Mouse (Mus musculus) ES-Bruce4 (cell line): Measurements from ENCODE around the gene Fam89b. TPM values are rescaled to one million over a fixed set of nuclear protein-coding genes. Genes with fewer than 3 reads are reported as not detected.

ENCODE experiments used
- H3K27ac ChIP-seq: 2 replicates; pipeline ENCODE4 v1.5.1; 2012; ENCODE audit warnings: low read length, inconsistent platforms; ENCODE audit not compliant: insufficient read depth
- H3K27me3 ChIP-seq: 2 replicates; pipeline ENCODE4 v1.6.1; 2012; ENCODE audit warnings: mild to moderate bottlenecking, low read length, inconsistent platforms; ENCODE audit not compliant: control insufficient read depth, poor library complexity, insufficient read depth, severe bottlenecking
- H3K36me3 ChIP-seq: 2 replicates; pipeline ENCODE4 v1.6.1; 2012; ENCODE audit warnings: inconsistent platforms, mild to moderate bottlenecking, low read length, moderate library complexity; ENCODE audit not compliant: control insufficient read depth, poor library complexity, insufficient read depth, severe bottlenecking
- H3K4me1 ChIP-seq: one replicate; pipeline ENCODE4 v1.8.1; 2011; ENCODE audit warnings: low read length; ENCODE audit not compliant: control insufficient read depth, insufficient read depth
- H3K4me3 ChIP-seq: 2 replicates; pipeline ENCODE4 v1.5.1; 2011; ENCODE audit warnings: low read depth, mild to moderate bottlenecking, low read length
- H3K9ac ChIP-seq: 2 replicates; pipeline ENCODE4 v1.6.1; 2012; ENCODE audit warnings: low read depth, mild to moderate bottlenecking, inconsistent platforms; ENCODE audit not compliant: poor library complexity, severe bottlenecking
- H3K9me3 ChIP-seq: replicated peaks from 2 replicates; pipeline ENCODE4 v1.6.1; 2012; ENCODE audit warnings: mild to moderate bottlenecking, low read length, inconsistent platforms; ENCODE audit not compliant: control insufficient read depth, poor library complexity, insufficient read depth, severe bottlenecking
- CTCF ChIP-seq: IDR thresholded peaks from one replicate; pipeline ENCODE4 v1.8.1; 2011; ENCODE audit warnings: low read depth, low read length
- EP300 ChIP-seq: IDR thresholded peaks from 2 replicates; pipeline ENCODE4 v1.6.1; 2011; ENCODE audit warnings: low read depth, low read length; ENCODE audit not compliant: insufficient read depth
- POLR2A ChIP-seq: IDR thresholded peaks from one replicate; pipeline ENCODE4 v1.8.1; 2011; ENCODE audit warnings: low read length; ENCODE audit not compliant: insufficient read depth
- polyA plus RNA-seq: library from polyadenylated mRNA; stranded (reverse); fragments of >200 nt; gene quantifications from 2 replicates; pipeline ENCODE4 v1.2.4, GENCODE M21; 2011; ENCODE audit warnings: low read depth; ENCODE audit not compliant: missing spikeins, insufficient read depth, insufficient read length

Fam89b gene
- polyA plus RNA-seq, 1 experiment = 13.1 TPM

- Histone ChIP-seq H3K4me1 (no peaks in the 10 kb centered on the region), H3K36me3 (peaks cover 5% of the 10 kb centered on the region; the same call in 1 of the 2 replicates), H3K27ac (no peak overlapping the region), H3K27me3 (no peaks in the 10 kb centered on the region), H3K9me3 (no peaks in the 10 kb centered on the region), H3K4me3 (no peak overlapping the region), H3K9ac (no peak overlapping the region)
- no peak for TF ChIP-seq POLR2A
- TF ChIP-seq CTCF = no peak
- no peak for TF ChIP-seq EP300
These were observed 44.5 kb downstream of the Fam89b start for GRCm38 (mm10) chr19:5684985-5685384.

- Histone ChIP-seq H3K4me1 (no peaks in the 10 kb centered on the region), H3K27me3 (no peaks in the 10 kb centered on the region), H3K27ac (no peak overlapping the region), H3K36me3 (peaks cover 5% of the 10 kb centered on the region; the same call in 1 of the 2 replicates), H3K9me3 (no peaks in the 10 kb centered on the region), H3K9ac (no peak overlapping the region), H3K4me3 (no peak overlapping the region)
- no peak for TF ChIP-seq POLR2A
- no peak for TF ChIP-seq CTCF
- no peak for TF ChIP-seq EP300
These were observed 45.2 kb downstream of the Fam89b start for GRCm38 (mm10) chr19:5684236-5684635.

GRCm38 (mm10) chr19:5680432-5680831 lies 49.0 kb downstream of the Fam89b start:
- Histone ChIP-seq H3K9ac (no peak overlapping the region), H3K4me3 (no peak overlapping the region), H3K9me3 (no peaks in the 10 kb centered on the region), H3K27me3 (no peaks in the 10 kb centered on the region), H3K36me3 (peaks cover 18% of the 10 kb centered on the region), H3K4me1 (no peaks in the 10 kb centered on the region), H3K27ac (no peak overlapping the region)
- TF ChIP-seq EP300 = no peak
- no peak for TF ChIP-seq POLR2A
- TF ChIP-seq CTCF = no peak

Other genes with a start within 250 kb of the Fam89b start
- 14.4 and 19.6 TPM in 2 replicates for gene Mus81, start 241.3 kb downstream of the Fam89b start, polyA plus RNA-seq
- gene Cfl1, start 239.2 kb downstream of the Fam89b start, polyA plus RNA-seq = 878 and 879 TPM in 2 replicates
- 0.99 and 1.5 TPM in 2 replicates for gene 1700020D05Rik, start 225.9 kb downstream of the Fam89b start, polyA plus RNA-seq
- gene Snx32, start 219.1 kb downstream of the Fam89b start, polyA plus RNA-seq = 6.4 and 7.7 TPM in 2 replicates
- 0.46 and 0.52 TPM in 2 replicates for gene Ovol1, start 169.0 kb downstream of the Fam89b start, polyA plus RNA-seq
- gene Ap5b1, start 161.6 kb downstream of the Fam89b start, polyA plus RNA-seq = 1.9 TPM in 2 replicates
- gene Rnaseh2c, start 127.8 kb downstream of the Fam89b start, polyA plus RNA-seq = 47.2 and 56.5 TPM in 2 replicates
- gene Kat5, start 119.4 kb downstream of the Fam89b start, polyA plus RNA-seq = 50.9 and 65.5 TPM in 2 replicates
- 28.5 and 32.9 TPM in 2 replicates for gene Rela, start 92.2 kb downstream of the Fam89b start, polyA plus RNA-seq
- gene Sipa1, start 65.9 kb downstream of the Fam89b start, polyA plus RNA-seq = 13.7 and 19.1 TPM in 2 replicates
- gene Map3k11, start 40.9 kb downstream of the Fam89b start, polyA plus RNA-seq = 25.8 and 27.8 TPM in 2 replicates
- 39.7 and 43.7 TPM in 2 replicates for gene Pcnx3, start 40.7 kb downstream of the Fam89b start, polyA plus RNA-seq
- gene Kcnk7, start 25.3 kb downstream of the Fam89b start, polyA plus RNA-seq = not detected in 2 replicates
- gene Ehbp1l1, start 3.3 kb downstream of the Fam89b start, polyA plus RNA-seq = 4.3 and 5.4 TPM in 2 replicates
- gene Ltbp3, start 11.3 kb upstream of the Fam89b start, polyA plus RNA-seq = 5.9 and 8.2 TPM in 2 replicates
- gene Scyl1, start 41.8 kb upstream of the Fam89b start, polyA plus RNA-seq = 37.1 and 42.8 TPM in 2 replicates
- gene Frmd8, start 145.6 kb upstream of the Fam89b start, polyA plus RNA-seq = 26.3 and 33.1 TPM in 2 replicates
- gene Slc25a45, start 148.2 kb upstream of the Fam89b start, polyA plus RNA-seq = 0.46 and 0.48 TPM in 2 replicates
- gene Tigd3, start 164.5 kb upstream of the Fam89b start, polyA plus RNA-seq = 1.9 and 3.6 TPM in 2 replicates
- 129 and 137 TPM in 2 replicates for gene Dpf2, start 183.4 kb upstream of the Fam89b start, polyA plus RNA-seq
- gene Cdc42ep2, start 195.2 kb upstream of the Fam89b start, polyA plus RNA-seq = 0.93 and 1.5 TPM in 2 replicates
- gene Pola2, start 234.5 kb upstream of the Fam89b start, polyA plus RNA-seq = 95.9 and 97.3 TPM in 2 replicates